Comparison of ENCODE assay signal across 9 mouse cellular contexts in genomic region chr1:135347498-135348169, GRCm38 (mm10). TPM values are rescaled to one million over a fixed set of nuclear protein-coding genes. Genes with fewer than 3 reads are reported as not detected.
A peak's percentile ranks its signal among the peaks of the same experiment; 100 is the strongest.
DNase-seq lines count a peak whose midpoint lies in the region; ATAC-seq and TF ChIP-seq lines count a peak whose summit lies in the region.
"Had no signal": no experiment of that assay in that cellular context is flagged by ENCODE, and none has a peak within 500 bp of the region (broad histone marks: within the 10 kb centered on the region; RNA-seq: fewer than 3 reads in every experiment).

No protein-coding gene starts in this region.

- TF ChIP-seq POLR2A in brain, embryonic 14.5 days (IDR thresholded peaks at IDR 0.05; ENCODE audit: borderline replicate concordance, extremely low read depth, insufficient read depth, insufficient read length, poor library complexity, severe bottlenecking), result no peak

- peak overlapping the region; percentile 57 for H3K27ac ChIP-seq in heart, embryonic 16.5 days (ENCODE audit: low read length)
- H3K27ac ChIP-seq in forebrain, postnatal 0 days (ENCODE audit: low read depth, low read length), result no peak overlapping the region
- H3K27ac ChIP-seq in forebrain, embryonic 12.5 days, result no peak overlapping the region
- H3K27ac ChIP-seq: macrophage had no signal

- 36% methylated on average over 4 of the region's 4 CpGs for WGBS in heart, embryonic 16.5 days
- 39% methylated on average over 4 of the region's 4 CpGs for WGBS in forebrain, postnatal 0 days
- 53% methylated on average over 4 of the region's 4 CpGs for WGBS in forebrain, embryonic 12.5 days

- DNase-seq in left cerebral cortex, postnatal 14 days (ENCODE audit: low spot score in 2 of 2), result peak; percentile 58 to 73
- no peak for DNase-seq in left cerebral cortex, adult 11 months (ENCODE audit: low spot score)
- peak; percentile 47 for DNase-seq in brain, embryonic 14.5 days (ENCODE audit: low read depth)
- peak; percentile 30 for DNase-seq in right cerebral cortex, postnatal 14 days
- no peak for DNase-seq in forebrain, postnatal 0 days

- H3K36me3 ChIP-seq in heart, embryonic 16.5 days (ENCODE audit: control insufficient read depth, insufficient read depth), result no peaks in the 10 kb centered on the region
- H3K36me3 ChIP-seq in forebrain, postnatal 0 days (ENCODE audit: insufficient read depth), result no peaks in the 10 kb centered on the region
- H3K36me3 ChIP-seq in forebrain, embryonic 12.5 days (replicated peaks), result no peaks in the 10 kb centered on the region

- intact Hi-C loops in left cerebral cortex, postnatal 14 days (cut with DNase I), result no loop called here

- H3K9me3 ChIP-seq in heart, embryonic 16.5 days (replicated peaks; ENCODE audit: control insufficient read depth, low read length), result no peaks in the 10 kb centered on the region
- no peaks in the 10 kb centered on the region for H3K9me3 ChIP-seq in forebrain, postnatal 0 days (ENCODE audit: low read length)
- H3K9me3 ChIP-seq in forebrain, embryonic 12.5 days, result no peaks in the 10 kb centered on the region

- H3K27me3 ChIP-seq in heart, embryonic 16.5 days (ENCODE audit: control insufficient read depth, insufficient read depth, low read length), result no peaks in the 10 kb centered on the region
- no peaks in the 10 kb centered on the region for H3K27me3 ChIP-seq in forebrain, postnatal 0 days (ENCODE audit: insufficient read depth, low read length)
- H3K27me3 ChIP-seq in forebrain, embryonic 12.5 days, result no peaks in the 10 kb centered on the region

- no peak for ATAC-seq in heart, embryonic 16.5 days (replicated peaks; ENCODE audit: extremely low read depth, insufficient read depth, low FRiP score)
- ATAC-seq in erythroblast, adult 5-6 weeks (replicated peaks; ENCODE audit: low FRiP score, poor library complexity, severe bottlenecking), result no peak
- no peak for ATAC-seq in forebrain, postnatal 0 days
- no peak for ATAC-seq in forebrain, embryonic 12.5 days (ENCODE audit: low FRiP score)

- TF ChIP-seq CTCF in brain, embryonic 14.5 days (IDR thresholded peaks at IDR 0.05; ENCODE audit: borderline replicate concordance, extremely low read depth, insufficient read depth, insufficient read length), result no peak
- no peak for TF ChIP-seq CTCF in forebrain, postnatal 0 days (IDR thresholded peaks at IDR 0.05; ENCODE audit: low read depth)

- H3K9ac ChIP-seq in heart, embryonic 16.5 days (ENCODE audit: low read length), result no peak overlapping the region
- no peak overlapping the region for H3K9ac ChIP-seq in forebrain, postnatal 0 days
- no peak overlapping the region for H3K9ac ChIP-seq in forebrain, embryonic 12.5 days

- no peak overlapping the region for H3K4me2 ChIP-seq in heart, embryonic 16.5 days (ENCODE audit: low read depth, low read length)
- H3K4me2 ChIP-seq in forebrain, postnatal 0 days (ENCODE audit: low read depth), result no peak overlapping the region
- no peak overlapping the region for H3K4me2 ChIP-seq in forebrain, embryonic 12.5 days

- peaks cover 5% of the 10 kb centered on the region; the same call in 1 of the 2 replicates for H3K4me1 ChIP-seq in heart, embryonic 16.5 days (ENCODE audit: control insufficient read depth, insufficient read depth, low read length)
- no peaks in the 10 kb centered on the region for H3K4me1 ChIP-seq in forebrain, postnatal 0 days (ENCODE audit: insufficient read depth)
- H3K4me1 ChIP-seq in forebrain, embryonic 12.5 days, result no peaks in the 10 kb centered on the region

- H3K4me3 ChIP-seq in heart, embryonic 16.5 days (ENCODE audit: low read length), result no peak overlapping the region
- no peak overlapping the region for H3K4me3 ChIP-seq in forebrain, postnatal 0 days (ENCODE audit: low read depth, low read length)
- H3K4me3 ChIP-seq in forebrain, embryonic 12.5 days (replicated peaks), result no peak overlapping the region

RNA-seq across cellular contexts. Expression of gene Lmod1, which starts 23.0 kb away (rescaled TPM):
- total RNA-seq in left cerebral cortex, postnatal 14 days (2021), result under 1 TPM; 0.34 to 0.72 TPM
- 0.08 and 0.30 TPM in 2 replicates for polyA plus RNA-seq in brain, embryonic 14.5 days (2012; rRNA removed)
- 1.7 TPM in 2 replicates for polyA plus RNA-seq in heart, embryonic 16.5 days (2015; fragmentation: Nextera tagmentation; extraction: Ambion mirVana)
- not detected in 2 replicates for total RNA-seq in erythroblast, adult 5-6 weeks (2015; ENCODE audit: low replicate concordance)
- total RNA-seq in erythroblast, adult 5-6 weeks (2017; ENCODE audit: low replicate concordance), result not detected in 2 replicates
- total RNA-seq in forebrain, postnatal 0 days (2014; rRNA removed), result 0.31 and 0.52 TPM in 2 replicates
- polyA plus RNA-seq in forebrain, postnatal 0 days (2015; fragmentation: Nextera tagmentation; extraction: Ambion mirVana), result 0.21 TPM in 2 replicates
- 0.49 and 0.51 TPM in 2 replicates for polyA plus RNA-seq in forebrain, embryonic 12.5 days (2016; fragmentation: Nextera tagmentation; extraction: Ambion mirVana)
- polyA plus RNA-seq: macrophage had no signal

RNA-seq across cellular contexts. Expression of gene Shisa4, which starts 27.4 kb away (rescaled TPM):
- 100 to 1,000 TPM; 159 to 165 TPM for total RNA-seq in left cerebral cortex, postnatal 14 days (2021)
- 60.3 and 61.4 TPM in 2 replicates for polyA plus RNA-seq in brain, embryonic 14.5 days (2012; rRNA removed)
- 23.5 and 24.7 TPM in 2 replicates for polyA plus RNA-seq in heart, embryonic 16.5 days (2015; fragmentation: Nextera tagmentation; extraction: Ambion mirVana)
- 0.63 TPM in 1 of 2 replicates, not detected in the other for total RNA-seq in erythroblast, adult 5-6 weeks (2015; ENCODE audit: low replicate concordance)
- total RNA-seq in erythroblast, adult 5-6 weeks (2017; ENCODE audit: low replicate concordance), result not detected in 2 replicates
- total RNA-seq in forebrain, postnatal 0 days (2014; rRNA removed), result 80.9 and 98.2 TPM in 2 replicates
- polyA plus RNA-seq in forebrain, postnatal 0 days (2015; fragmentation: Nextera tagmentation; extraction: Ambion mirVana), result 97.6 and 120 TPM in 2 replicates
- 67.3 and 70.6 TPM in 2 replicates for polyA plus RNA-seq in forebrain, embryonic 12.5 days (2016; fragmentation: Nextera tagmentation; extraction: Ambion mirVana)

RNA-seq across cellular contexts. Expression of gene Timm17a, which starts 34.1 kb away (rescaled TPM):
- 100 to 1,000 TPM; 187 to 189 TPM for total RNA-seq in left cerebral cortex, postnatal 14 days (2021)
- 38.2 and 44.8 TPM in 2 replicates for polyA plus RNA-seq in brain, embryonic 14.5 days (2012; rRNA removed)
- polyA plus RNA-seq in heart, embryonic 16.5 days (2015; fragmentation: Nextera tagmentation; extraction: Ambion mirVana), result 342 and 379 TPM in 2 replicates
- total RNA-seq in erythroblast, adult 5-6 weeks (2015; ENCODE audit: low replicate concordance), result 15.8 and 34.1 TPM in 2 replicates
- 3.3 TPM in 2 replicates for total RNA-seq in erythroblast, adult 5-6 weeks (2017; ENCODE audit: low replicate concordance)
- 29.9 and 36.1 TPM in 2 replicates for total RNA-seq in forebrain, postnatal 0 days (2014; rRNA removed)
- 141 and 151 TPM in 2 replicates for polyA plus RNA-seq in forebrain, postnatal 0 days (2015; fragmentation: Nextera tagmentation; extraction: Ambion mirVana)
- 142 and 159 TPM in 2 replicates for polyA plus RNA-seq in forebrain, embryonic 12.5 days (2016; fragmentation: Nextera tagmentation; extraction: Ambion mirVana)

Comparison
In these comparisons a context has a peak if more than half of its experiments do, and no peak if none do; other contexts are left out.
1. DNase-seq: peak in left cerebral cortex, postnatal 14 days (2 of 2), brain, embryonic 14.5 days (single experiment) and right cerebral cortex, postnatal 14 days (single experiment); none in left cerebral cortex, adult 11 months (single experiment) and forebrain, postnatal 0 days (single experiment).